Mouse (Mus musculus): ENCODE data around the gene Syn2. TPM values are rescaled to one million over a fixed set of nuclear protein-coding genes. Genes with fewer than 3 reads are reported as not detected.
A peak's percentile ranks its signal among the peaks of the same experiment; 100 is the strongest.

The Syn2 gene
- polyA plus RNA-seq, 1 experiment from 2014 or later, result 0.71 TPM

- Histone ChIP-seq H3K27me3 (peaks cover 13% of the 10 kb centered on the region; the same call in 1 of the 2 replicates), H3K4me3 (replicated peaks) (no peak overlapping the region), H3K36me3 (no peaks in the 10 kb centered on the region), H3K4me2 (no peak overlapping the region), H3K9ac (replicated peaks) (no peak overlapping the region), H3K4me1 (replicated peaks) (peaks cover 11% of the 10 kb centered on the region), H3K9me3 (no peaks in the 10 kb centered on the region), H3K27ac (no peak overlapping the region)
- WGBS, result 31% methylated on average over 2 of the region's 2 CpGs
- no peak for ATAC-seq (ENCODE audit: insufficient number of reproducible peaks, insufficient read depth, low FRiP score, low TSS enrichment, low read depth)
Observed at GRCm38 (mm10) chr6:115126232-115126785, 8.4 kb upstream of the Syn2 start.

DNA sequence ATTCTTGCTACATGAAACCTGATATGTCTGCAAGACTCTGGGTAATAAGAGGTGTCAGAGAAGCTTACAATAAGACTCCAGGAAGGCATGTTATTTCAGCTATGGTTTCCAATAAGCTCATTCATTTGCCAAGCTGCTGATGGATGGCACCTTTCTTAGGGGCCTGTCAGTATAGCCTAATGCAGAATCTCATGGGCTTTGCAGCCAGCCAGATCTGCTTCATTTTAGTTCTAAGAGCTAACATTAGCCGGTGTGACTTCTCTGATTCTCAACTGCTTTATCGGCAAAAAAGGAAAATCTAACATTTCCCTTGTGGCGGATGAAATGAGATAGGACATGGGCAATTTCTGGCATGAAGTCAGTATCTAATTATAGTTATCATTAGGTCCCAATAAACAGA, 7.9 kb upstream of the Syn2 start:
- H3K4me3 ChIP-seq (replicated peaks), result no peak overlapping the region
- 80% methylated on average over 3 of the region's 3 CpGs for WGBS
- H3K27me3 ChIP-seq, result peaks cover 13% of the 10 kb centered on the region; the same call in 1 of the 2 replicates
- H3K9ac ChIP-seq (replicated peaks), result no peak overlapping the region
- no peak for ATAC-seq (ENCODE audit: insufficient number of reproducible peaks, insufficient read depth, low FRiP score, low TSS enrichment, low read depth)
- no peaks in the 10 kb centered on the region for H3K36me3 ChIP-seq
- no peak overlapping the region for H3K27ac ChIP-seq
- no peaks in the 10 kb centered on the region for H3K9me3 ChIP-seq
- no peak overlapping the region for H3K4me2 ChIP-seq
- H3K4me1 ChIP-seq (replicated peaks), result peaks cover 11% of the 10 kb centered on the region

- Histone ChIP-seq H3K4me1 (replicated peaks) (peaks cover 11% of the 10 kb centered on the region), H3K4me3 (replicated peaks) (no peak overlapping the region), H3K4me2 (no peak overlapping the region), H3K27ac (no peak overlapping the region), H3K9me3 (no peaks in the 10 kb centered on the region), H3K36me3 (no peaks in the 10 kb centered on the region), H3K27me3 (peaks cover 13% of the 10 kb centered on the region; the same call in 1 of the 2 replicates), H3K9ac (replicated peaks) (no peak overlapping the region)
- WGBS, result 78% methylated on average over 5 of the region's 5 CpGs
- ATAC-seq (ENCODE audit: insufficient number of reproducible peaks, insufficient read depth, low FRiP score, low TSS enrichment, low read depth), result no peak
Observed at GRCm38 (mm10) chr6:115127255-115127824, 7.4 kb upstream of the Syn2 start.

GRCm38 (mm10) chr6:115135332-115135649, 589 bp downstream of the Syn2 start:
- H3K9ac ChIP-seq (replicated peaks), result peak overlapping the region; percentile 60
- no peaks in the 10 kb centered on the region for H3K36me3 ChIP-seq
- H3K9me3 ChIP-seq, result no peaks in the 10 kb centered on the region
- H3K27ac ChIP-seq, result no peak overlapping the region
- H3K27me3 ChIP-seq, result peaks cover 53% of the 10 kb centered on the region
- H3K4me2 ChIP-seq, result peak overlapping the region; percentile 91
- H3K4me1 ChIP-seq (replicated peaks), result peaks cover 4% of the 10 kb centered on the region; the same call in 1 of the 2 replicates
- 0 out of 2 replicates have a peak, but pooled peaks have one; percentile 42 for ATAC-seq (ENCODE audit: insufficient number of reproducible peaks, insufficient read depth, low FRiP score, low TSS enrichment, low read depth)
- H3K4me3 ChIP-seq (replicated peaks), result peak overlapping the region; percentile 65
- WGBS, result under 1% methylated on average over 27 of the region's 27 CpGs

DNA sequence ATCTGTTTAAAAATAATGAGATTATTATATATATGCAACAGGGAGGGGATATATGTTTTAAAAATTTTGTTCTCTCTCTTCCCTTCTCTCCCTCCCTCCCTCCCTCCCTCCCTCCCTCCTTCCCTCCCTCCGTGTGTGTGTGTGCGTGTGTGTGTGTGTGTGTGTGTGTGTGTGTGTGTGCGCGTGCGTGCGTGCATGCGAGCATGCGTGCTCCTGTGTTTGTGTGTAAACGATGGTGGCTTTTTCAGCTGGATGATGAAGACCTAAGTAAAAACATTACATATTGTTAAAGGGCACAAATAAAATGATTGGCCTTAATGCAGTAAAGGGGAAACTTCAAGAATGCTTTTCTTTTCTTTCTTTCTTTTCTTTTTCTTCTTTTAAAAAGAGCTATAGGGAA, 1.5 kb downstream of the Syn2 start:
- Histone ChIP-seq H3K9ac (replicated peaks) (no peak overlapping the region), H3K4me2 (no peak overlapping the region), H3K4me1 (replicated peaks) (peaks cover 4% of the 10 kb centered on the region; the same call in 1 of the 2 replicates), H3K4me3 (replicated peaks) (no peak overlapping the region), H3K27me3 (peaks cover 48% of the 10 kb centered on the region), H3K36me3 (no peaks in the 10 kb centered on the region), H3K9me3 (no peaks in the 10 kb centered on the region), H3K27ac (no peak overlapping the region)
- ATAC-seq (ENCODE audit: insufficient number of reproducible peaks, insufficient read depth, low FRiP score, low TSS enrichment, low read depth), result no peak
- WGBS, result 88% methylated on average over 9 of the region's 9 CpGs

DNA sequence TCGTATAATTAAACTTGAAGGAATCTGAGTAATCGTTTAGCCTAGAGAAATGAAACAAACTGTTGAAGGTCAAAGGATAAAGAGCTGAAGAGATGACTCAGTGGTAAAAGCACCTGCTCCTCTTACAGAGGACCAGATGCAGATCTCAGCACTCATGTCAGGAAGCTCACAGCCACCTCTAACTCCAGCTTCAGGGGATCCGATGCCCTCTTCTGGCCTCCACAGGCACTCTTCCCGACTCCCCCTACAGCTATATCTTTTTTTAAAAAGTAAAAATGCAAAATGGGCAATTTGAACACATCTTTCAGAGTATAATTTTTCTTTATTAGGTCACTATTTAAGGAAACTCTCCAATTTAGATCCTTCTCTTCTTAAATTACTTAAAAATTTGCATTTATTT, 6.7 kb downstream of the Syn2 start:
- WGBS, result 44% methylated on average over 4 of the region's 4 CpGs
- Histone ChIP-seq H3K36me3 (no peaks in the 10 kb centered on the region), H3K4me1 (replicated peaks) (no peaks in the 10 kb centered on the region), H3K4me2 (no peak overlapping the region), H3K4me3 (replicated peaks) (no peak overlapping the region), H3K9me3 (peaks cover 4% of the 10 kb centered on the region; the same call in 1 of the 2 replicates), H3K9ac (replicated peaks) (no peak overlapping the region), H3K27ac (no peak overlapping the region), H3K27me3 (peaks cover 17% of the 10 kb centered on the region)
- ATAC-seq (ENCODE audit: insufficient number of reproducible peaks, insufficient read depth, low FRiP score, low TSS enrichment, low read depth), result no peak

GRCm38 (mm10) chr6:115161175-115161574, 26.5 kb downstream of the Syn2 start:
- H3K4me3 ChIP-seq (replicated peaks), result no peak overlapping the region
- 71% methylated on average over 4 of the region's 4 CpGs for WGBS
- H3K9ac ChIP-seq (replicated peaks), result no peak overlapping the region
- ATAC-seq (ENCODE audit: insufficient number of reproducible peaks, insufficient read depth, low FRiP score, low TSS enrichment, low read depth), result no peak
- no peaks in the 10 kb centered on the region for H3K9me3 ChIP-seq
- no peaks in the 10 kb centered on the region for H3K4me1 ChIP-seq (replicated peaks)
- H3K27me3 ChIP-seq, result peaks cover 5% of the 10 kb centered on the region; the same call in 1 of the 2 replicates
- H3K4me2 ChIP-seq, result no peak overlapping the region
- no peaks in the 10 kb centered on the region for H3K36me3 ChIP-seq
- no peak overlapping the region for H3K27ac ChIP-seq

DNA sequence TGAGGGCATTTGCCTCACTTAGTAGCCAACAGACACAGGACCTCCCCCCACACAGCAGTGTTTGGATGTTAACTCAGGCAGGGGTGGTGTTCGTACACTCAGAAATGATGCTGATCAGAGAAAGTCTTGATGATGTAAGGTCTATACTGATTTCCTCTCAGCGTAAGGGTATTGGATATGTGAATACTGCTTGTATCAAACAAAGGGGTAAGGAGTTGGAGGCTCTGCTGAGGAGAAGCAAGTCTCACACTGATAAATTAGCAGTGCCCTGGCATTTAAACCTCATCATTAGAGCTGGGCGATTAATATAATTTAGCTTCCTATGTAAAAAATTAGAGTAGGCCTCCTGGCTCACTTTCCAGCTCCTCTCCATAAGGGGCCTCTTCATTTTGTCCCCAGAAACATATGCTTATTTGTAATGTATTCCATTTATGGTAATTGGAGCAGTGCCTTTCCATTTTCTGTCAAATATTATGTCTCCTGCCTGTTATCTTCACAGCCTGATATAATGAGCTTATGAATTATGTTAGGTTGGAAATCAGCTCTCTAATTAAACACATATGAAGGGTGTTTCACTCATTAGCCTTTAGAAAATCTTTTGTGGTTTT, 31.3 kb downstream of the Syn2 start:
- H3K4me2 ChIP-seq, result no peak overlapping the region
- no peak overlapping the region for H3K9ac ChIP-seq (replicated peaks)
- no peak overlapping the region for H3K27ac ChIP-seq
- no peak overlapping the region for H3K4me3 ChIP-seq (replicated peaks)
- no peaks in the 10 kb centered on the region for H3K36me3 ChIP-seq
- H3K4me1 ChIP-seq (replicated peaks), result no peaks in the 10 kb centered on the region
- no peaks in the 10 kb centered on the region for H3K9me3 ChIP-seq
- ATAC-seq (ENCODE audit: insufficient number of reproducible peaks, insufficient read depth, low FRiP score, low TSS enrichment, low read depth), result no peak
- 73% methylated on average over 3 of the region's 3 CpGs for WGBS
- H3K27me3 ChIP-seq, result no peaks in the 10 kb centered on the region

- Histone ChIP-seq H3K36me3 (no peaks in the 10 kb centered on the region), H3K27me3 (no peaks in the 10 kb centered on the region), H3K4me2 (no peak overlapping the region), H3K4me3 (replicated peaks) (no peak overlapping the region), H3K9ac (replicated peaks) (no peak overlapping the region), H3K4me1 (replicated peaks) (no peaks in the 10 kb centered on the region), H3K9me3 (no peaks in the 10 kb centered on the region), H3K27ac (no peak overlapping the region)
- 59% methylated on average over 3 of the region's 3 CpGs for WGBS
- ATAC-seq (ENCODE audit: insufficient number of reproducible peaks, insufficient read depth, low FRiP score, low TSS enrichment, low read depth), result no peak
Observed at GRCm38 (mm10) chr6:115168921-115169320, 34.2 kb downstream of the Syn2 start.

DNA sequence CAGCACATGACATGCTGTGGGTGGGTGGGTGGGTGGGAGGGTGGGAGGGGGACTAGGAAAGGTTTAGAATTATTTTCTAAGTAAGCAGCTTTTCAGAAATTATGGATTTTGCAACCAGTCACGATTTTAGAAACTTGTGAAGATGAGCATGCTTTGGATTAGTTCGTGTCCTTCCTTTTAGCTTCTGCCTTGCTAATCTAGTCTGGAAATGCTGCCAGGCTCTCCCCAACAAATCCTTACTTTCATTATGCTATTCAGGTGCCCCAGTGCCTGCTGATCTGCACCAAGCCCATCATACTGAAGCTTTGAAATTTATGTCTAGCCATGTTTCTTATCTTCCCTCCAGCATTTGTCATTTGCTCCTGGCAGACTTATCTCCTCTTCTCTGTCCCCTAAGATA, 34.8 kb downstream of the Syn2 start:
- ATAC-seq (ENCODE audit: insufficient number of reproducible peaks, insufficient read depth, low FRiP score, low TSS enrichment, low read depth), result no peak
- 56% methylated on average over 2 of the region's 2 CpGs for WGBS
- no peaks in the 10 kb centered on the region for H3K36me3 ChIP-seq
- H3K27me3 ChIP-seq, result no peaks in the 10 kb centered on the region
- H3K27ac ChIP-seq, result no peak overlapping the region
- no peak overlapping the region for H3K9ac ChIP-seq (replicated peaks)
- no peak overlapping the region for H3K4me2 ChIP-seq
- H3K4me1 ChIP-seq (replicated peaks), result no peaks in the 10 kb centered on the region
- H3K4me3 ChIP-seq (replicated peaks), result no peak overlapping the region
- H3K9me3 ChIP-seq, result no peaks in the 10 kb centered on the region

DNA sequence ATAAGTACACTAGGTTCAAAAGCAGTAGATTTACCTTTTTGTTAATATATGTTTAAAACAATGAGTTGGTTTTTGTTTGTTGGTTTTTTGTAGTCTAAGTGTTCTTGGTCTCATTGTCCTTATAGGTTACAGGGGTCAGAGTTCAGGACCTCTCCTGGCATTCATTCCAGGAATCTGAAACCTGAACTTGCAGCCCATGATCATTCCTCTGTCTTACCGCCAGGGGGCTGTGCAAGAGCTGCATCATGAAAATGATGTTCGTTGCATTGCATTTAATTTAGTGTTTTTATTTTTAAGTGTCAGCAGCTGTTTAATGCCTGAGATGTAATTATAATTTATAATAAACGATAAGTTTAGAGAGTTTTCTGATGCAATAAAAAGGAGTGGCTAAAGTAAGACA, 40.1 kb downstream of the Syn2 start:
- Histone ChIP-seq H3K4me2 (no peak overlapping the region), H3K9ac (replicated peaks) (no peak overlapping the region), H3K27me3 (no peaks in the 10 kb centered on the region), H3K4me1 (replicated peaks) (no peaks in the 10 kb centered on the region), H3K27ac (no peak overlapping the region), H3K4me3 (replicated peaks) (no peak overlapping the region), H3K9me3 (no peaks in the 10 kb centered on the region), H3K36me3 (no peaks in the 10 kb centered on the region)
- WGBS, result 33% methylated on average over 3 of the region's 3 CpGs
- no peak for ATAC-seq (ENCODE audit: insufficient number of reproducible peaks, insufficient read depth, low FRiP score, low TSS enrichment, low read depth)

DNA sequence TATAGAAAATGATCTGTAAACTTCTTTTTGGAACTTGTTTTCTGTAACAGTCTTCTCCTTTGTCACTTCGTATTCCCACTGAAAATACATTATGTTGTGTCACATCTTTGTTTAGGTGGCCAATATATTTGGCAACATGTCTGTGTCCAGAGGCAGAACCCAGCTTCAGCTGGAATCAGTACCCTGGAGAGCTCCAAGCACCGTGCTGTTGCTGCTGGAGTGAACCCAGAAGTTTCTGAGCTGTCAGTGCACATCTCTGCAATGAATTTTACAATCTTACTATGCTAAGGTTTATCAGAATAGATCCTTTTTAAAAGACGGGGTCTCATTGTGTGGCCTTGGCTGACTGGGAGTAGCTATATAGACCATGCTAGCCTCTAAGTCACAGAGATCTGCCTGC, 44.1 kb downstream of the Syn2 start:
- Histone ChIP-seq H3K4me2 (no peak overlapping the region), H3K4me3 (replicated peaks) (no peak overlapping the region), H3K27me3 (no peaks in the 10 kb centered on the region), H3K36me3 (no peaks in the 10 kb centered on the region), H3K27ac (no peak overlapping the region), H3K4me1 (replicated peaks) (no peaks in the 10 kb centered on the region), H3K9me3 (no peaks in the 10 kb centered on the region), H3K9ac (replicated peaks) (no peak overlapping the region)
- WGBS, result 35% methylated on average over 3 of the region's 3 CpGs
- no peak for ATAC-seq (ENCODE audit: insufficient number of reproducible peaks, insufficient read depth, low FRiP score, low TSS enrichment, low read depth)

Data from limb, embryonic 12.5 days (tissue).